Mouse (Mus musculus): ENCODE measurements around the gene Pnmt. TPM values are rescaled to one million over a fixed set of nuclear protein-coding genes. Genes with fewer than 3 reads are reported as not detected.

Pnmt gene
- total and polyA plus RNA-seq, 3 experiments, result not detected

GRCm38 (mm10) chr11:98418273-98418672, 32.0 kb downstream of the Pnmt start:
- Histone ChIP-seq H3K4me3 (replicated peaks in 1 of 3; ENCODE audit: low read depth in 2 of 3, low read length in 2 of 3, poor library complexity in 1 of 3) (no peak overlapping the region), H3K27ac (ENCODE audit: insufficient read depth, low read depth) (no peak overlapping the region), H3K9ac (ENCODE audit: insufficient read depth, low read depth) (no peak overlapping the region), H3K4me2 (ENCODE audit: insufficient read depth, low read depth, poor library complexity, severe bottlenecking) (no peak overlapping the region), H3K36me3 (replicated peaks in 1 of 2; ENCODE audit: control insufficient read depth in 1 of 2, insufficient read depth in 1 of 2, low read length in 1 of 2) (no peaks in the 10 kb centered on the region), H3K9me3 (replicated peaks; ENCODE audit: low read length) (no peaks in the 10 kb centered on the region), H3K4me1 (ENCODE audit: control insufficient read depth in 1 of 2, insufficient read depth in 2 of 2) (no peaks in the 10 kb centered on the region; a peak in 2 of 4 replicates), H3K27me3 (replicated peaks) (peaks cover 95% of the 10 kb centered on the region), H3K79me2 (replicated peaks; ENCODE audit: control insufficient read depth, extremely low read depth, insufficient read depth, poor library complexity, severe bottlenecking) (no peaks in the 10 kb centered on the region)
- dilution Hi-C loops (cut with MboI; ENCODE audit: extremely low pct_ligation_motif_present, extremely low pct_unique_long_range_greater_than_20kb, low sequenced_read_pairs) (no loop called here), in situ Hi-C loops (cut with MboI; ENCODE audit: low pct_ligation_motif_present, low pct_unique_long_range_greater_than_20kb, low sequenced_read_pairs) (no loop called here)
- DNase-seq (ENCODE audit: extremely low read depth), result no peak
- no peak for TF ChIP-seq MYC (IDR thresholded peaks at IDR 0.05; ENCODE audit: low read depth, low read length)
- no peak for TF ChIP-seq USF1 (IDR thresholded peaks at IDR 0.05; ENCODE audit: low read depth, low read length)
- no peak for TF ChIP-seq JUND (conservative IDR thresholded peaks at IDR 0.05; ENCODE audit: low read depth, low read length)
- no peak for TF ChIP-seq E2F4 (IDR thresholded peaks at IDR 0.05; ENCODE audit: insufficient replicate concordance, low read depth, low read length)
- TF ChIP-seq TBP (conservative IDR thresholded peaks at IDR 0.05; ENCODE audit: low read depth, low read length), result no peak
- TF ChIP-seq MEF2A (IDR thresholded peaks at IDR 0.05; ENCODE audit: borderline replicate concordance, low read depth, low read length), result no peak
- TF ChIP-seq ELF1 (IDR thresholded peaks at IDR 0.05; ENCODE audit: low read depth, low read length), result no peak
- no peak for TF ChIP-seq SIN3A (IDR thresholded peaks at IDR 0.05; ENCODE audit: low read length)
- TF ChIP-seq ZKSCAN1 (IDR thresholded peaks at IDR 0.05; ENCODE audit: borderline replicate concordance, low read depth, low read length), result no peak
- no peak for TF ChIP-seq USF2 (conservative IDR thresholded peaks at IDR 0.05; ENCODE audit: low read depth, low read length)
- TF ChIP-seq SMC3 (IDR thresholded peaks at IDR 0.05; ENCODE audit: low read depth, low read length), result no peak

GRCm38 (mm10) chr11:98418939-98419547, 32.8 kb downstream of the Pnmt start:
- H3K4me2 ChIP-seq (ENCODE audit: insufficient read depth, low read depth, poor library complexity, severe bottlenecking), result no peak overlapping the region
- dilution Hi-C loops (cut with MboI; ENCODE audit: extremely low pct_ligation_motif_present, extremely low pct_unique_long_range_greater_than_20kb, low sequenced_read_pairs), result no loop called here

More at GRCm38 (mm10) chr11:98418939-98419547, 32.8 kb downstream of the Pnmt start:
- no peaks in the 10 kb centered on the region; a peak in 2 of 4 replicates for H3K4me1 ChIP-seq (ENCODE audit: control insufficient read depth in 1 of 2, insufficient read depth in 2 of 2)
- H3K36me3 ChIP-seq (replicated peaks in 1 of 2; ENCODE audit: control insufficient read depth in 1 of 2, insufficient read depth in 1 of 2, low read length in 1 of 2), result no peaks in the 10 kb centered on the region
- H3K27ac ChIP-seq (ENCODE audit: insufficient read depth, low read depth), result no peak overlapping the region
- no peaks in the 10 kb centered on the region for H3K79me2 ChIP-seq (replicated peaks; ENCODE audit: control insufficient read depth, extremely low read depth, insufficient read depth, poor library complexity, severe bottlenecking)
- H3K27me3 ChIP-seq (replicated peaks), result peaks cover 95% of the 10 kb centered on the region
- no peak for DNase-seq (ENCODE audit: extremely low read depth)
- no peak overlapping the region for H3K9ac ChIP-seq (ENCODE audit: insufficient read depth, low read depth)
- no peaks in the 10 kb centered on the region for H3K9me3 ChIP-seq (replicated peaks; ENCODE audit: low read length)
- TF ChIP-seq ZNF384 (IDR thresholded peaks at IDR 0.05; ENCODE audit: low read depth, low read length) (no peak), SIN3A (IDR thresholded peaks at IDR 0.05; ENCODE audit: low read length) (no peak), JUND (conservative IDR thresholded peaks at IDR 0.05; ENCODE audit: low read depth, low read length) (no peak), CHD2 (IDR thresholded peaks at IDR 0.05; ENCODE audit: low read length) (no peak), UBTF (IDR thresholded peaks at IDR 0.05; ENCODE audit: low read depth, low read length) (no peak), USF2 (conservative IDR thresholded peaks at IDR 0.05; ENCODE audit: low read depth, low read length) (no peak), RAD21 (IDR thresholded peaks at IDR 0.05; ENCODE audit: low read depth, low read length) (no peak), EP300 (IDR thresholded peaks at IDR 0.05; ENCODE audit: low read length) (no peak), E2F4 (IDR thresholded peaks at IDR 0.05; ENCODE audit: insufficient replicate concordance, low read depth, low read length) (no peak), POLR2A (IDR thresholded peaks at IDR 0.05; ENCODE audit: low read depth, low read length) (no peak), CTCF (conservative IDR thresholded peaks at IDR 0.05 in 1 of 2, IDR thresholded peaks at IDR 0.05 in 1 of 2; ENCODE audit: low read depth in 2 of 2, low read length in 2 of 2) (no peak), ZC3H11A (IDR thresholded peaks at IDR 0.05; ENCODE audit: low read depth, low read length) (no peak), GABPA (IDR thresholded peaks at IDR 0.05; ENCODE audit: insufficient replicate concordance, low read depth, low read length) (no peak), MAFK (IDR thresholded peaks at IDR 0.05; ENCODE audit: insufficient replicate concordance, low read length) (no peak), MYC (IDR thresholded peaks at IDR 0.05; ENCODE audit: low read depth, low read length) (no peak)
- in situ Hi-C loops (cut with MboI; ENCODE audit: low pct_ligation_motif_present, low pct_unique_long_range_greater_than_20kb, low sequenced_read_pairs), result no loop called here
- no peak overlapping the region for H3K4me3 ChIP-seq (replicated peaks in 1 of 3; ENCODE audit: low read depth in 2 of 3, low read length in 2 of 3, poor library complexity in 1 of 3)

Data from CH12.LX (cell line).